Mouse (Mus musculus) embryonic facial prominence, embryonic 13.5 days (tissue): ENCODE measurements around the gene Ankrd60. TPM values are rescaled to one million over a fixed set of nuclear protein-coding genes. Genes with fewer than 3 reads are reported as not detected.

Experiments used
- ATAC-seq: fragments of 200-750 bp; cut with Nextera tagmentation; 2 replicates; pipeline ENCODE4 v1.8.0; 2017; ENCODE audit warnings: low read depth; ENCODE audit not compliant: insufficient number of reproducible peaks, insufficient read depth, low FRiP score, low TSS enrichment
- H3K27ac ChIP-seq: fragments of 300-500 bp; sonication (generic); 2 replicates; pipeline ENCODE4 v1.5.1; 2015; ENCODE audit warnings: moderate library complexity, mild to moderate bottlenecking, inconsistent platforms
- H3K27me3 ChIP-seq: fragments of 300-500 bp; sonication (generic); 2 replicates; pipeline ENCODE4 v1.6.1; 2015; ENCODE audit warnings: mild to moderate bottlenecking, inconsistent platforms
- H3K36me3 ChIP-seq: fragments of 300-500 bp; sonication (generic); 2 replicates; pipeline ENCODE4 v1.6.1; 2015; ENCODE audit warnings: mild to moderate bottlenecking, inconsistent platforms
- H3K4me1 ChIP-seq: fragments of 300-500 bp; sonication (generic); 2 replicates; pipeline ENCODE4 v1.6.1; 2015; ENCODE audit warnings: inconsistent platforms
- H3K4me2 ChIP-seq: fragments of 300-500 bp; sonication (generic); 2 replicates; pipeline ENCODE4 v1.6.1; 2015; ENCODE audit warnings: moderate library complexity, mild to moderate bottlenecking, inconsistent platforms
- H3K4me3 ChIP-seq: fragments of 300-500 bp; sonication (generic); 2 replicates; pipeline ENCODE4 v1.5.1; 2015; ENCODE audit warnings: mild to moderate bottlenecking, inconsistent platforms
- H3K9ac ChIP-seq: fragments of 300-500 bp; sonication (generic); 2 replicates; pipeline ENCODE4 v1.6.1; 2015; ENCODE audit warnings: mild to moderate bottlenecking, inconsistent platforms
- H3K9me3 ChIP-seq: fragments of 300-500 bp; sonication (generic); 2 replicates; pipeline ENCODE4 v1.6.1; 2016; ENCODE audit warnings: inconsistent platforms
- WGBS: fragments of 180-500 bp; shearing (Covaris S2); methylation state at CpG from one replicate; pipeline ENCODE4 v1.1.7; 2015; ENCODE audit warnings: mixed read lengths; 5-methylcytosine and 5-hydroxymethylcytosine counted together
- polyA plus RNA-seq: library from polyadenylated mRNA; unstranded; fragments of >200 nt; fragmentation: Nextera tagmentation; extraction: Ambion mirVana; gene quantifications from 2 replicates; pipeline ENCODE4 v1.2.1, GENCODE M21; 2015

Ankrd60 gene
- polyA plus RNA-seq, 1 experiment from 2014 or later, result not detected

DNA sequence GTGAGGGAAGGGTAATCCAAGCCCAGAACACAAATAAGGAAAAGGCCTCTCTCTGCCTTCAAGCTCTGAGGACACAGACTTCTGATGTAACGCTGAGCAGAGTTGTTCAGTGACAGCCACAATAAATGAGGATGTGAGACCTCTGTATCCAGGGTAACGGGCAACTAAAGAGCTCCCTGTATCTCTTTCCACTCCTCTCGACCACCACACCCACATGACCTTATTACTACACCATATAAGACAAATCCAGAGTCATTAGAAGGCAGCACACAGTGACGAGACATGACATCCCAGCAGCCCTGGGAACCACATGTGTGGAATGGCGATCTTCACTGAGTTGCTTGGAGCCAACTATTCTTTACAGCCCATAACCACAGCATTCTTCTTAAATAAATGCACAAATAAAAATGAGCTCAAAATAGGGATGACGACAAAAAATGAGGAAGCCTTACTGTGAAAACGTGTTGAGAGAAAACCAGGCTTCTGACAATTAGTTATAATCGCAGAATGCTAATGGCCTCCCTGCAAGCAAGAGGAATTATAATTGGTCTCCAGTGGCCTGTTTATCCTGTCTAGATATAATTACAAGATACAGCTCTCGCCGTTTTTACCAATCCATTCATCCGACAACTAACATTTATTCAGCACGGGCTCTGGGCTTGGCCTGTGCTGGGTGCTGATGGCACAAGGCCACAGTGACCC is 27.7 kb upstream of the Ankrd60 start:
- H3K4me1 ChIP-seq, result peaks cover 2% of the 10 kb centered on the region; the same call in 1 of the 2 replicates
- H3K4me3 ChIP-seq, result no peak overlapping the region
- no peaks in the 10 kb centered on the region for H3K27me3 ChIP-seq
- H3K4me2 ChIP-seq, result no peak overlapping the region
- no peak overlapping the region for H3K9ac ChIP-seq
- 57% methylated on average over 12 of the region's 12 CpGs for WGBS
- H3K36me3 ChIP-seq, result peaks cover 53% of the 10 kb centered on the region
- no peak for ATAC-seq
- peaks cover 4% of the 10 kb centered on the region; the same call in 1 of the 2 replicates for H3K9me3 ChIP-seq
- H3K27ac ChIP-seq, result no peak overlapping the region

DNA sequence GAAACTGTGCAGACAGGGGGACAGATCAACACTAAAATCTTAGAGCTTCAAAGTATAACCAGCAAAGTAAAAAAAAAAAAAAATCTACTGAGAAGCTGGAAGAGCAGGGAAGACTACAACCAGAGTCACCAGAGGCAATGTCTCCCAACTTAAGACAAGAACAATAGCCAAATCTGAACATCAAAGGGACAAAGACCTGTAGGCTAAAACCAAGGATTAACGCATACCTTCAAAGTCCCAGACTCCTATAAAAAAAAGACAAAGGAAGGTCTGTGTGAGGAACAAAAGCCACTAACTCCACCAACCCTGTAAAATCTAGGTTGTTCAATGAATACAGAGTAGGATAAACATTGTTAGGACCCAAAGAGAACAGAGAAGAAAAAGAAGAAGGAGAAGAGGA is 23.7 kb upstream of the Ankrd60 start:
- 0 out of 2 replicates have a peak, but pooled peaks cover 2% of the 10 kb centered on the region for H3K4me1 ChIP-seq
- 83% methylated on average over 1 of the region's 1 CpGs for WGBS
- H3K27me3 ChIP-seq, result no peaks in the 10 kb centered on the region
- H3K9me3 ChIP-seq, result peaks cover 4% of the 10 kb centered on the region; the same call in 1 of the 2 replicates
- no peak overlapping the region for H3K9ac ChIP-seq
- H3K4me2 ChIP-seq, result no peak overlapping the region
- no peak overlapping the region for H3K27ac ChIP-seq
- no peak overlapping the region for H3K4me3 ChIP-seq
- no peak for ATAC-seq
- peaks cover 43% of the 10 kb centered on the region for H3K36me3 ChIP-seq

DNA sequence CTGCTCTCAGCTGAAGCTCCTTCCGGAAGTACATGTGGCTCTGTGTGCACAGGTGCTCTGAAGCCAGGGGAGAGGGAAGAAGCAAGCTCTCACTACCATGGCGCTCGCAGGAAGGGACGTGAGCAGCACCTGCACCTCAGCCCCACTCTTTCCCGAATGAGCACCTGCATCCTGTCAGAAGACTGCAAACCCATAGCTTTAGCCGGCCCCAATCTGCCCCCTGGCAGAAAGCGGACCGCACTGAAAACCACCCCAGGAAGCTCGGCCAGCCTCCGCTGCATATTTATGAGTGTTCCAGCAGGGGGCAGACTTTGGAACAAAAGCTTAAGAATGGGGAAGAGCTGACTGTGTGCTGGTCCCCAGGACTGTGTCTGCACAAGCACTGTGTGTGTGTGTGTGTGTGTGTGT is 17.2 kb upstream of the Ankrd60 start:
- Histone ChIP-seq H3K4me2 (no peak overlapping the region), H3K27me3 (no peaks in the 10 kb centered on the region), H3K4me1 (no peaks in the 10 kb centered on the region), H3K9me3 (no peaks in the 10 kb centered on the region), H3K27ac (no peak overlapping the region), H3K4me3 (no peak overlapping the region), H3K9ac (no peak overlapping the region), H3K36me3 (peaks cover 46% of the 10 kb centered on the region)
- no peak for ATAC-seq
- 37% methylated on average over 10 of the region's 10 CpGs for WGBS

DNA sequence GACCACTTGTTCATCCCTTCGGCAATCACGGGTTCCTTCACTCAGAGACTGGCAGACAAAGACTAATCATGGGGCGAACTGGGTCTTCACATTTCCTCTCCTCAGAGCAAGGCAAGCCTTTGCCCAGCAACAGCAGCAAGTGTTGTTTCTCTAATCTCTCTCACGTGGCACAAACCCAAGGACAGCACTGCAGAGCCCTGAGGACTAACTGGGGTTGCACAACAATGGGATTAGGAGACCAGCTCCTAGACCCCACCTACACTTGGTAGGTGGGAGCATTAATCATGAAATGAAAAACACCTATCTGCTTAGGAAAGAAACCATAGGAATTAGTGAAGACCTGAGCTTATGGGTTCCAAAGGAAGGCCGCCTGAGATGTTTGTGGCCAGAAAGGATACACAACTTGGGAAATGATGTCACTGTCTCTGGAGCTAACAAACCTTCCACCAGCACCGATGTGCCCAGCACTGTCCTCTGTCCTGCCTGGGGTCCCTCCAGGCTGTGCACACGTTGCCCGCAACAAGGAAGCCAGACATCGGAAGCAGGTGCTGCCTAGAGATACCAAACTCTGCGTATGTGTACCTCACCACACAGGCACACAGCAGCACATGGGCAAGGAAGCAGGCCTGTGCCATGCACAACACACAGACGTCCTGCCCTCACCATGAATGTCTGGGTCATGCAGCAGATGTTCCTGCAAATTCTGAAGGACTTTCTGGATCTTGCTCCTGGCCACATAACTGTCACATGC is 16.3 kb upstream of the Ankrd60 start:
- WGBS, result 65% methylated on average over 11 of the region's 11 CpGs
- Histone ChIP-seq H3K4me2 (no peak overlapping the region), H3K27me3 (no peaks in the 10 kb centered on the region), H3K36me3 (peaks cover 48% of the 10 kb centered on the region), H3K9ac (no peak overlapping the region), H3K9me3 (no peaks in the 10 kb centered on the region), H3K27ac (no peak overlapping the region), H3K4me1 (no peaks in the 10 kb centered on the region), H3K4me3 (no peak overlapping the region)
- ATAC-seq, result no peak

DNA sequence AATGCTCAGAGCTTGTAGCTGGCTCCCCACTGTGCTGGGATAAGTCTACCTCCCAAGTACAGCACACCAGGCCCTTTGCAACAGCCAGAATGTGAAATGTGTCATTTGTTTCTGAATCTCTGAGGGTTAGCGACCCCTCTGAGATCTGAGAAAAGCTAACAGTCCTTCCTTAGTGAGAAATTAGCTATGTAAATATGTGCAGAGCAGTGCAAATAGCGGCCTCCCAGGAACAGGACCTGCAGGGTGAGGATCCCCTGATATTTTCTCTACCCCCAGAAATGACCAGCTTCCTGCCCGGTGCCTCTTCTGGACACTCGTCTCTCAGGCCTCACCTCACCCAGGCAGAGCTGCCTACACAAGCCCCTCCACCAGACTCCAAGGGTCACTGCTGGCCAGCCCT is 15.7 kb upstream of the Ankrd60 start:
- Histone ChIP-seq H3K9ac (no peak overlapping the region), H3K27ac (no peak overlapping the region), H3K4me2 (no peak overlapping the region), H3K4me3 (no peak overlapping the region), H3K4me1 (no peaks in the 10 kb centered on the region), H3K36me3 (peaks cover 48% of the 10 kb centered on the region), H3K9me3 (no peaks in the 10 kb centered on the region), H3K27me3 (no peaks in the 10 kb centered on the region)
- no peak for ATAC-seq
- WGBS, result 56% methylated on average over 4 of the region's 4 CpGs

DNA sequence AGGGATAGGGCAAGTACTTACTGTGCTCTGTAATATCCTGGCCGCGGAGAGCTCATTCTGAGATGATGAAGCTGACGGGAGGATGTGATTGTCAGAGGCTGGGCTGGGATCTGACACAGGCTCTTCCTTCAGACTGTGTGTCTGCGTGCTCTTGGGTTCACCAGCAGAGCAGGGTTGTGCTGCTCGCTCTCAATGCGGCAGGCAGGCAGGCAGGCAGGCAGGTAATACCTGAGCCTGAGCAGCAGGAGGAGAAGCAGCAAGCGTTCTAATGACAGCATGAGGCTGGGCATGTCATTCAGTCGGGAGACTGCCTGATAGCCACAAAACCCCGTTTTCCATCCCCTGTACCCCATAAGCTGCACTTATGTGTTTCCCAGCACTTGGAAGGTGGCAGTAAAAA is 14.6 kb upstream of the Ankrd60 start:
- 58% methylated on average over 9 of the region's 9 CpGs for WGBS
- H3K9me3 ChIP-seq, result no peaks in the 10 kb centered on the region
- peaks cover 3% of the 10 kb centered on the region for H3K27me3 ChIP-seq
- no peak overlapping the region for H3K4me3 ChIP-seq
- ATAC-seq, result no peak
- no peak overlapping the region for H3K27ac ChIP-seq
- peaks cover 54% of the 10 kb centered on the region for H3K36me3 ChIP-seq
- H3K4me2 ChIP-seq, result no peak overlapping the region
- no peak overlapping the region for H3K9ac ChIP-seq
- no peaks in the 10 kb centered on the region for H3K4me1 ChIP-seq

DNA sequence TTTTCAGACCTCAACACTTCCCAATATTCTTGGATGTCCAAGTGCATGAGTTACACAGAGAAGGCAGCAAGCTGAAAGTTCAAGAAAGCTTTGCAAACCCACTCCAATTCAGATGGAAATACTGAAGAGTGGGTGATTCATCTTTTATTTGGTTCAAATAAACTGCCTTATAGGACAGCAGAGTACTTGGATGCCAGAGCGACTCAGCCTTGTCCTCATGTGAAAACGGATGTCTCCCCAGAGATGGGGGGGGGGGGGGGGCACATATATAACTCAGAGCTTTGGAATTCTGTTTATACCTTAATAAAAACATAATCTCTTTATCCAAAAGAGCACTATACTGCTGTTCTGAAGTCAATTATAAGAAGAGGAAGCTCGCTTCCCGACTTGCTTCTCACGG is 9.2 kb upstream of the Ankrd60 start:
- Histone ChIP-seq H3K9ac (no peak overlapping the region), H3K27me3 (peaks cover 44% of the 10 kb centered on the region), H3K4me1 (peaks cover 14% of the 10 kb centered on the region), H3K36me3 (peaks cover 35% of the 10 kb centered on the region), H3K9me3 (0 out of 2 replicates have a peak, but pooled peaks cover 3% of the 10 kb centered on the region), H3K27ac (no peak overlapping the region), H3K4me2 (no peak overlapping the region), H3K4me3 (no peak overlapping the region)
- no peak for ATAC-seq
- WGBS, result 84% methylated on average over 5 of the region's 5 CpGs

DNA sequence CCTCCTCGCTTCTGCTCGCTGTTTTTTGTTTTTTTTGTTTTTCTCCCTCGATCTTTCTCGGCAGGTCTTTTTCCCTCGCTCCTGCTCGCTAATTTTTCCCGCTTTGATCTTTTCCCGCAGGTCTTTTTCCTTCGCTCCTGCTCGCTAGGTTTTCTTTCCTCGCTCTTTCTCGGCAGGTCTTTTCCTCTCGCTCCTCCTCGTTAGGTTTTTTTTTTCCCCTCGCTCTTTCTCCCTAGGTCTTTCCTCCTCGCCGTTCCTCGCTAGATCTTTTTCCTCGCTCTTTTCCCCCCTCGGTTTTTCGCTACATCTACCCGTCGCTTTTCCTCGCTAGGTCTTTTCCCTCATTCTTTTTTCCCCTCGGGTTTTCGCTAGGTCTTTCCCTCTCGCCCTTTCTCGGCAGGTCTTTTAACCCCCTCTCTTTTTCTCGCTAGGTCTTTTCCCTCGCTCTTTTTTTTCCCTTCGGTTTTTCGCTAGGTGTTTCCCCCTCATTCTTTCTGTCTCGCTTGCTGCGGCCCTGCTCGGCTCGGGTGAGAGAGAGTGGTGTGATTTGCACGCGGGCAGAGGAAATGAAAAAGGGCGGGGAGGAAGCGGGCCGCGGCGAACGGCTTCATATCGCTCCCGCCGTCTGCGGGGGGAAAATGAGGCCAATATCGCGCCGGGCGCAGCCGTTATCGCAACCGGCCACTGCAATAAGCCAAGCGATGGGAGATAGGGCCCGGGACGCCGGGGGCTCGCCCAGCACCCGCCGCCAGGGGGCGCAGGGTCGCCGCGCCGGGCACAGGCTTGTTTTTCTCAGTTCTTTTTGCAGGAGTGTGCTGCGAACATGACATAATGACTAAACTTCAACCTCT is 8.2 kb upstream of the Ankrd60 start:
- 0 out of 2 replicates have a peak, but pooled peaks cover 3% of the 10 kb centered on the region for H3K9me3 ChIP-seq
- peaks cover 45% of the 10 kb centered on the region for H3K27me3 ChIP-seq
- H3K9ac ChIP-seq, result peak overlapping the region; percentile 58
- ATAC-seq, result no peak
- H3K4me1 ChIP-seq, result peaks cover 14% of the 10 kb centered on the region
- H3K27ac ChIP-seq, result 0 out of 2 replicates have a peak overlapping the region, but pooled peaks have one; percentile 22
- WGBS, result under 1% methylated on average over 68 of the region's 68 CpGs
- peaks cover 26% of the 10 kb centered on the region for H3K36me3 ChIP-seq
- H3K4me2 ChIP-seq, result peak overlapping the region; percentile 74
- H3K4me3 ChIP-seq, result peak overlapping the region; percentile 44

DNA sequence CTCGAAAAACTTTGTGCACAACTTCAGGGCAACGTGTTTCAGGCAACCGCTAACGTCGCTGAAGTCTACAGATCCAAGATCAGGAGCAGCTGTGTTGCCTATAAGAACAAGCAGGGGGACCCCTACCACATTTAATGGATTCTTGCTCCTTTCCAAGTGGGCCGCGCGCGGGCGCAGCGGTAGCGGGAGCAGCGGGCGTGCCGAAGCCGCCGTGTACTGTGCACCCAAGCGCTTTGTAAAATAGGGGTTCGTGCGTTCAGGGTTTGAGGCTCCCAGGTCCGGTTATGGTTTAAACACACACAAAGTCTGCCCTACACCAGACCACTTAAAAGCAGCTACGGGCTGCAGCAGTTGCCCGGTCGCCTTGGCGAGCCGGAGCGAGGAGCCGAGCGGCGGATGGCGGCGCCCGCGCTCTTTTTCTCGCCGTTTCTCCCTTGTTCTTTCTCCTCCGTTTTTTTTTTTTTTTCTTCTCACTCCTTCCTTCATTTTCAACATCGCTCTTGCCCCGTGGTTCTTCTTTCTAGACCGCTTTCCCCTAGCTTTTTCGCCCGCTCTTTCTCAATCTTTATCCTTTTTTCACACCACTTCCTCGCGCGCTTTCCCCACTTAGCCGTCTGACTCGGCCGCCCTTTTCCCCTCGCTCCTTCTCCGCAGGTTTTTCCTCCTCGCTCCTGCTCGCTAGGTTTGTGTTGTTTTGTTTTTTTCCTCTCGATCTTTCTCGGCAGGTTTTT is 7.4 kb upstream of the Ankrd60 start:
- H3K36me3 ChIP-seq, result peaks cover 21% of the 10 kb centered on the region
- H3K9ac ChIP-seq, result peak overlapping the region; percentile 58
- peak overlapping the region; percentile 74 for H3K4me2 ChIP-seq
- H3K27me3 ChIP-seq, result peaks cover 49% of the 10 kb centered on the region
- 0 out of 2 replicates have a peak overlapping the region, but pooled peaks have one; percentile 22 for H3K27ac ChIP-seq
- 0 out of 2 replicates have a peak, but pooled peaks cover 3% of the 10 kb centered on the region for H3K9me3 ChIP-seq
- no peak for ATAC-seq
- WGBS, result under 1% methylated on average over 54 of the region's 54 CpGs
- peak overlapping the region; percentile 44 for H3K4me3 ChIP-seq
- peaks cover 14% of the 10 kb centered on the region for H3K4me1 ChIP-seq

DNA sequence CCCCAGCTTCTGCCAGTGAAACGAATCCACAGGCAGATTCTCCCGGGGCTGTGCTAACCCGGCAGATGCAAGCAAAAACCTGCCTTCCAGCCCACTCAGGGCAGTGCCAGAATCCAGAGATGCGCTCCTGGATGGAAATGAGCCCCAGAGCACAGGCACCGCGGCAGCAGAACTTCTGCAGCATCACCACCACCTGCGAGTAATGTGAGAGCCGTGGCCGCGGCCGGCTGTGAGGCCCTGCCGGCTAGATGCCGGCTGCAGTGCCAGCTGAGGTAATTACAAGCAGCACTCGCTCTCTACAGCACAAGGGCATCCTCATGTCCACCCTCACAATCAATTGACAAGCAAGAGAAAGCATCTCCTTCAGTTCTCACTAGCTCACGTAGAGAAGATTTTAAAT is 6.2 kb upstream of the Ankrd60 start:
- ATAC-seq, result no peak
- Histone ChIP-seq H3K4me2 (no peak overlapping the region), H3K4me1 (peaks cover 14% of the 10 kb centered on the region), H3K4me3 (no peak overlapping the region), H3K27me3 (peaks cover 53% of the 10 kb centered on the region), H3K9me3 (0 out of 2 replicates have a peak, but pooled peaks cover 3% of the 10 kb centered on the region), H3K36me3 (peaks cover 15% of the 10 kb centered on the region), H3K9ac (no peak overlapping the region), H3K27ac (no peak overlapping the region)
- 18% methylated on average over 15 of the region's 15 CpGs for WGBS

DNA sequence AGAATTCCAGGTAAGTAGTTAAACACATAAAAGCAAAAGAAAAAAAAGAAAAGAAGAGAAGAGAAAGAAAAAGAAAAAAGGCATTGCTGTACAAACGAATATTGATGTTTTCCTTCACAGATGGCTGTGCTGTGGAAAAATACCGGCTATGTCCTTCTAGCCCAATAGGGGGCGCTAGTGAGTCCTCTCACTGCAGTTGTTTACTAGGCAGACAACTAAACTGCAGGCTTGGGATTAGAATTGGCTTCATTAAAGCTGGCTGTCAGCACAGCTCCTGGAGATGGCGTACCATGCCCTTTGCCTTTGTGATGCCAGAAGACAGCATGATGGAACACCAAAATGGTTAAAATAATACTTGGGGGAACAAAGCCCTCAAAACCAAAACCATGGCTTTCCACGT is 5.3 kb upstream of the Ankrd60 start:
- H3K4me2 ChIP-seq, result no peak overlapping the region
- 0 out of 2 replicates have a peak, but pooled peaks cover 3% of the 10 kb centered on the region for H3K9me3 ChIP-seq
- H3K9ac ChIP-seq, result no peak overlapping the region
- H3K27ac ChIP-seq, result no peak overlapping the region
- H3K4me3 ChIP-seq, result no peak overlapping the region
- peaks cover 18% of the 10 kb centered on the region for H3K4me1 ChIP-seq
- peaks cover 8% of the 10 kb centered on the region; the same call in 1 of the 2 replicates for H3K36me3 ChIP-seq
- no peak for ATAC-seq
- WGBS, result 35% methylated on average over 5 of the region's 5 CpGs
- peaks cover 53% of the 10 kb centered on the region for H3K27me3 ChIP-seq
